Mouse (Mus musculus) activated CD4-positive, CD25-positive, alpha-beta regulatory T cell, adult 4 months (primary cell): ENCODE results near the gene Cypt1. TPM values are rescaled to one million over a fixed set of nuclear protein-coding genes. Genes with fewer than 3 reads are reported as not detected.

Experiments
- ATAC-seq: one replicate; pipeline ENCODE4 v1.8.0; 2017
- polyA plus RNA-seq, 2 experiments: library from polyadenylated mRNA; unstranded; fragments of 100-300 nt; shearing (Covaris generic); gene quantifications; one replicate each; pipeline ENCODE4 v1.2.1; 2017

Gene Cypt1
- not detected for polyA plus RNA-seq

GRCm38 (mm10) chrX:16522569-16522968, at the start of gene Cypt1:
Gene Cypt1 (plus strand): TSS chrX:16522869.
- no peak for ATAC-seq

GRCm38 (mm10) chrX:16546806-16547205, 24.1 kb downstream of the Cypt1 start:
- no peak for ATAC-seq

- ATAC-seq: no peak
Measured at GRCm38 (mm10) chrX:16557061-16557460, 34.4 kb downstream of the Cypt1 start.

- no peak for ATAC-seq
Measured at GRCm38 (mm10) chrX:16558501-16558900, 35.8 kb downstream of the Cypt1 start.

Other genes with a start within 250 kb of the Cypt1 start
- gene Maoa, start 96.8 kb downstream of the Cypt1 start, polyA plus RNA-seq: under 1 TPM in 1 of 2 experiments, not detected in 1; 0.33 TPM